Mouse (Mus musculus) gastrocnemius, adult 8-10 months (tissue): ENCODE data around the gene Sbds. TPM values are rescaled to one million over a fixed set of nuclear protein-coding genes. Genes with fewer than 3 reads are reported as not detected.
"Not testable (repeated sequence)": the region's sequence is repeated elsewhere in the genome, so short reads cannot be mapped to it uniquely, and the experiment has no call there.

Experiments
- DNase-seq, 2 experiments: peaks; one replicate each; pipeline ENCODE4 v3.0.0; 2022; ENCODE audit warnings: low spot score in 2 of 2
- total RNA-seq, 4 experiments: library from RNA; stranded (reverse); gene quantifications; 2 replicates each; pipeline ENCODE4 v1.2.4; 2022

Sbds gene
- total RNA-seq, 4 experiments from 2014 or later, result 26.8 to 34.1 (median 28.8) TPM

GRCm38 (mm10) chr5:130256678-130257271 lies 1.4 kb upstream of the Sbds start:
- DNase-seq, result peak; percentile 91 to 93

GRCm38 (mm10) chr5:130255799-130256525 lies 632 bp upstream of the Sbds start:
- not testable (repeated sequence) for DNase-seq

- no peak for DNase-seq
Measured at GRCm38 (mm10) chr5:130254164-130255016, 940 bp downstream of the Sbds start.

- no peak for DNase-seq
Measured at GRCm38 (mm10) chr5:130247823-130248222, 7.5 kb downstream of the Sbds start.

- peak in 1 of 2 experiments; percentile 25 for DNase-seq
Measured at GRCm38 (mm10) chr5:130241426-130241825, 13.9 kb downstream of the Sbds start.

- DNase-seq, result no peak
Measured at GRCm38 (mm10) chr5:130239856-130240255, 15.5 kb downstream of the Sbds start.

- no peak for DNase-seq
Measured at GRCm38 (mm10) chr5:130239236-130239635, 16.1 kb downstream of the Sbds start.

GRCm38 (mm10) chr5:130236302-130236701 lies 19.0 kb downstream of the Sbds start:
- DNase-seq, result no peak

GRCm38 (mm10) chr5:130228120-130228519 lies 27.2 kb downstream of the Sbds start:
- no peak for DNase-seq

- DNase-seq, result no peak
Measured at GRCm38 (mm10) chr5:130226790-130227189, 28.5 kb downstream of the Sbds start.

GRCm38 (mm10) chr5:130222146-130223004 lies 33.0 kb downstream of the Sbds start:
- peak; percentile 87 to 91 for DNase-seq

GRCm38 (mm10) chr5:130221760-130222145 lies 33.6 kb downstream of the Sbds start:
- DNase-seq, result no peak

- DNase-seq, result no peak
Measured at GRCm38 (mm10) chr5:130221316-130221715, 34.0 kb downstream of the Sbds start.

- DNase-seq, result no peak
Measured at GRCm38 (mm10) chr5:130218336-130218735, 37.0 kb downstream of the Sbds start.

- DNase-seq, result no peak
Measured at GRCm38 (mm10) chr5:130217406-130217805, 37.9 kb downstream of the Sbds start.

GRCm38 (mm10) chr5:130216781-130217180 lies 38.5 kb downstream of the Sbds start, which contains the start of gene Tmem248:
TSS of gene Tmem248 (plus strand) at chr5:130217081.
- DNase-seq, result no peak

GRCm38 (mm10) chr5:130212956-130213355 lies 42.4 kb downstream of the Sbds start:
- DNase-seq, result no peak

GRCm38 (mm10) chr5:130207299-130207698 lies 48.0 kb downstream of the Sbds start:
- DNase-seq, result no peak

GRCm38 (mm10) chr5:130205441-130206023 lies 49.8 kb downstream of the Sbds start:
- no peak for DNase-seq

GRCm38 (mm10) chr5:130204560-130204959 lies 50.8 kb downstream of the Sbds start:
- DNase-seq, result no peak

GRCm38 (mm10) chr5:130203948-130204347 lies 51.4 kb downstream of the Sbds start:
- DNase-seq, result no peak
